Mouse (Mus musculus): ENCODE data around the gene March4. TPM values are rescaled to one million over a fixed set of nuclear protein-coding genes. Genes with fewer than 3 reads are reported as not detected.

March4 gene
- polyA plus RNA-seq (2015; fragmentation: Nextera tagmentation; extraction: Ambion mirVana), result 0.02 TPM in 1 of 2 replicates, not detected in the other

DNA sequence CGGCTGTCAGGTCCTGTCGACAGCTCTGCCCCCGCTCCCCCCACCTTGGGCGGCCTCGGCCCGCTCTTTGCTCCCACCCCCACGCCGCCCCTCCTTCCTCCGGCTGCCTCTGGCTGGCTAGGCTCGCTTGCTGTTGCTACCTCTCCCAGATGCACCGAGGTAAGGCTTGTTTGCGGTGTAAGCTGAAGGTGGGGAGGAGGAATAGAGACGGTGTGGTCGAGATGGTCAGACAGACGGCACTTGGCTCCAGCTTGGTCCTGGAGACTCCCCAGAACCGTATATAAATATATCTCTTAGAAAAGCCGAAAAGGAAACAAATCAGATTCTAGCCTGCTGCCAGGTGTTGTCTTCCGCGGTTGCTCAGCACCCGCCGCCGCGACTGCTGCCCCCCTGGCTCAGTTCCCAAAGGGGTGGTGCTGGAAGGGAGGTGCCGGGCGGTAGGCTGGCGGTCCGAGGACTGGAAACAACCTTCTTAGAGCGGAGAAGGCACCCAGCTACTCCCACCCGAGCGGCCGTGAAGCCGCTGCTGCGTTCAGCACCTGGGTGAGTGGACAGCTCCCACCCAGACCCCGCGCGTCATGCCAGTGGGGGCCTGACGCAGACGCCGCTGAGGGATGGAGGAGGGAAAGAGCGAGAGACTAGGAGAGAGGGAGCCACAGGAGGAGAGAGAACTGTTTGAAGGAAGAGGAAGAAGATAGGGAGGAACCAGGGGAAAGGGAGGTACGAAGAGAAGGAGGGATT, at the start of gene March4:
Gene March4 (minus strand): TSS at position 320 of the 741 bp plus-strand sequence.

DNA sequence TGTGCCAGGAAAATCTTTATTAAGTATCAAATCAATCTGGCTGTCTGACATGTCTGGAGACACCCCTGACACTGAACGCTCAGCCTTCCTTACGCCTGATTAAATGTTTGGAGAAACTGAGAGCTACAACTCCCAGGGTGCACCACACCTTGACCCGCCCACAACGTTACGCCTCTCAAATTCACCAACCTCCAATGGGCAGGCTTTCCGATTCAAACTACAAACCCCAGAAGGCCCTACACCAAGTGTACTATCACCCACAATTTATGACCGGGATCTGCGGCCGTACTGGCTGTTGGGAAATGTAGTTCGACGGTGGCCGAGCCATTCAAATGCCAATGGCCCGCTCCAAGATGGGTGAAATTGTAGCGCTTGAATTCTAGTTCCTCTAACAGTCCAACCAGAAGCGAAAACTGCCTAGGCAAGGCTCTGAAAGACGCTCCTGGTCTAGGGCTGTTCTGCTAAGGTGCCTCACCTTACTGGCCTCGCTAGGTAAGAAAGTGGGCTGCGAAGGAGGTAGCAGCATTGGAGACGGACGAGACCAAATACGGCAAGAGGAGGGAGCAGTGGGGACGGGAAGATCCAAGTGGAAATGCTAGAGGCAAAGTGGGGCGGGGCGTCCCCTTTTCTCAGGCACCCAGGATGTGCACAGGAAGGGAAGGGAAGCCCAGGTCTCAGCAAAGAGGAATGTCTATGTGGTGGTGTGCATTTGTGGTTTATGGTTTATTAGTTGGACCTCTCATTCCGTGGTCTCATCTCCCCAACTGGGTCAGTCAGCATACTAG, 46.4 kb upstream of the March4 start, which contains the start of gene Smarcal1:
Gene Smarcal1 (plus strand): TSS at position 305 of the 785 bp plus-strand sequence.

Other genes starting within 250 kb of the March4 start
- 15.2 and 15.8 TPM in 2 replicates for gene Xrcc5, start 229.5 kb downstream of the March4 start, polyA plus RNA-seq (2015; fragmentation: Nextera tagmentation; extraction: Ambion mirVana)
- gene Smarcal1, start 46.3 kb upstream of the March4 start, polyA plus RNA-seq (2015; fragmentation: Nextera tagmentation; extraction: Ambion mirVana), result 5.9 and 8.0 TPM in 2 replicates
- gene Ankar, start 163.6 kb upstream of the March4 start, polyA plus RNA-seq (2015; fragmentation: Nextera tagmentation; extraction: Ambion mirVana), result not detected in 2 replicates
- gene Rpl37a, start 174.4 kb upstream of the March4 start, polyA plus RNA-seq (2015; fragmentation: Nextera tagmentation; extraction: Ambion mirVana), result 2,091 and 2,158 TPM in 2 replicates

All from spleen, postnatal 0 days (tissue).